Mouse (Mus musculus) heart, postnatal 14 days (tissue): ENCODE measurements at regions not wholly inside any gene's neighbourhood (a gene's known extent, or its start where the extent isn't known, plus 50 kb on each side); places are given as distances from the start of the nearest gene placed in this dataset.

Experiments
- DNase-seq, 2 experiments: peaks; one replicate each; pipeline ENCODE4 v3.0.0; 2021 to 2022
- intact Hi-C: fragments of 180-260 bp; cut with DNase I; formaldehyde crosslinking; loops from one replicate; pipeline ENCODE4 v1.15.1; 2025

DNA sequence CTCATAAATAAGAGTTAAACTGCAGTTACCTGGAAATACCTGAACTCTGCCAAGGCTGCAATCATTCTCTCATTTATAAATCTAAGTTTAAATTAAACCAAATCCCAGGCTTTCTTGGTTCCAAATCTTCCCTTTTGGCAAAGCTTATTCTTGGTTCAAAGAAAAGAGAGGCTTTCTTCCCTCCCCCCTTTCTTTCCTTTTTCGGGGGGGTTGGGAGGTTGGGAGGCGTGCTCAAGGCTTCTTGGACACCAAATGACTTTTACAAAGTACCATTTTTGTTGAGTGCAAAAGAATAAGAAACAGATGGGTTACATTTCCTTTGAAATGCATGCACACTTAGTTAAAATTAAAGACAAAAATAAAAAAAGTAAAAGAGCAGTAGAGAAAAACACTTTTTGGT, 105.4 kb upstream of the Mroh9 start:
- intact Hi-C loops, result no loop called here
- no peak for DNase-seq

DNA sequence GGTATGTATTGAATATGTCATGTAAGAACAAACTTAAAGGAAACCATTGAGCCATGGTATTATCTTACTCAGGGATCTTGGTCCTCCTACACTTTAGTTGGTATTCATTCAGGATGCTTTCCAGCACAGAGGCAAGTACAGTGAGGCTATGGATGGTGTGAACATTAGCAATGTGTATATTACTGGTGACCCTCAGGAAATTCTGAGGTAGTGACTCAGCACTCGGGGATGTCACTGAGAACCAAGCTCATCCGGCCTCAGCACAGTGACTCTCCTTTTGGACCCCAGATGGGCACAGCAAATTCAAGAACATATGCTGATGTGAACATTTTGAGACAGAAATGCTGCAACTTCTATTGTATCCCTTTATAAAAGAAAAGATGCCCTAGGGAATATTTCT, 96.4 kb upstream of the Mroh9 start:
- intact Hi-C loops, result no loop called here
- DNase-seq, result no peak

DNA sequence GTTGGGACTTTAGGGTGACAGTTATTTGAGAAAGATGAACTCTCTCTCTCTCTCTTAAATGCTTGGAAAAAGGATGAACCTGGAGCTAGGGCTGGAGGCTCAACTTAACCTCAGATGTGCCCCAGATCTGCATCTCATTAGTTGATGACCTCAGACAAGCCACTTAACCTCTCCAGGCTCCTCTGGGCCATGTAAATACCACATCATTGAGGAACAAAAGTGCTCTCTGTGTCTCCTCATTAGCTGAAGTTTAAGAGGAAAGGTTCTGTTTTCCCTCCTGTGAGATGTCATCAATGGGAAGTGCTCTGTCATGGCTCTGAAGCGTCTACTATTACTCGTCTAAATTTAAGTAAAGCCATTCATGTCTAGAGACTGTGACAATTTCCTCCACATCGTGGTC, 91.5 kb upstream of the Mroh9 start:
- intact Hi-C loops, result no loop called here

DNA sequence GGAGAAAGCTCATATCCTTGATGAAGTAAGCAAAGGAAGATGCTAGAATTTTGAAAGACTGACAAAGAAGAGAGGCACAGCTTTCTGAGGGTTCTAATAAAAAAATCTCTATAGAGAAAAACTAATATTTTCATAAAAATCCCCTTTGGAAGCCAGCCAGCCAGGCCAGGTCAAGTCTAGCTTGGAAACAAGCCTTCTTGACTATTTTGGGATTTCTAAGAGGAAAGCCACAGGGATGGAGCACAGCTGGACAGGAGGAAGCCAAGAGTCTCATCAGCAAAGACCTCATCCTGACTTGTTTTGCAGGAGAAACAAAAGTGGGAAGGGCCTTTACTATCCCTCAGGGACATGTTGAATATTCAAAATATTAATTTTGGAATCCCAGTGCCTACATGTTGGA, 81.6 kb upstream of the Mroh9 start:
- intact Hi-C loops, result loop anchor here (5.0 kb wide), 1 partner anchor 145 kb away; the partner anchor contains the start of gene Prrx1
- peak; percentile 42 to 68 for DNase-seq

More for the DNA sequence above, 91.5 kb upstream of the Mroh9 start:
- no peak for DNase-seq

DNA sequence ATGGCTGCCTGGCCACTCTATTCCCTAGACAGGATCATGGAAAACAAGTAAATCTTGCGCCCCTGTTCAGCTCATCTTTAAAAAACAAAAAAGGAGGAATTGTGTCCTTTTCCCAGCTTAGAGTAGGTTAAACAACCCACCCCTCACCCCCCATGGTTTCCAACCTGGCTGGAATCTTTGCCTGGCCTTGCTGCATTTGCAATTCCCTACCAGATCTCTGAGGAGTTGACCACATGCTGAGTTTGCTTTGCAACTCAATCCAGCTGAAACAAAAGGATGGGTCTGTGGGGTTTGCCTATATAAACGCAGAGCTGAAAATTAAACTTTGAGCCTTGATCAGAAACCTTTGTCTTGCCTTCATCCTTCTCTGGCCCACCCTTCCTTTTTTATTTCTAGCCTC, 78.2 kb upstream of the Mroh9 start:
- intact Hi-C loops, result no loop called here
- DNase-seq, result no peak

DNA sequence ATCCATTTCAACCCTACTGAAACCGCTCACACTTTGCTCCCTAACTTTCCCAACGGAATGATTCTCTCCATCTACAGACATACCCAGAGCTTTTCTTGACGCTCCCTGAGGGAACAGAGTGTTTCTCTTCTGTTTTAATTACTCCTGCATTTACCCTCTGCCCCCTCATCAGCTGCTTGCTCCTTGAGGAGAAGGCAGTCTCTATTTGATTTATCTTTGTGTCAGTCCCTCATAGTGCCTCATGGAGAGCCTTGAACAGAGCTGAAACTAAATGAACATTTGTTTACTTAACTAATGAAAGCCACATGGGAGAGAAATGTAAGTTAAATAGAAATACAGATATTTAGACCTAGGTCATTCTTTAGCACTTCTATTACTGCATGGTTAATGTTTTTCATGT, 74.4 kb upstream of the Mroh9 start:
- no peak for DNase-seq
- intact Hi-C loops, result no loop called here

DNA sequence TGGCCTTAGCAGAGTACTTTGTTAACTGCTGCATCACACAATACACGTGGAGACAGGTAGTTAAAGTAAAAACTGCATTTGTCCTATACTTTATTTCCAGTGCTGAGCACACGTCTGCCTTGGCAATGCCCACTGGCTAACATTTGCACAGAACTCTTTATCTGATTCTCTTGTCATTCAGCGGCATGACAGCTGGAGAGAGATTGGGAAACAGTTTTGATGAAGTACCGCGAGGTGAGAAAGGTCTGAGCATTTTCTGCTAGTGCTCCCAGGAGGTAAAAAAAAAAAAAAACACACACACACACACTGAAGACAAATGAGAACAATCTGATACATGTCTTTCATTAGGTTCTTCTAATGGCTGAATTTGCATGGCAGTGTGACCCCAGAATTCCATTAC, 73.0 kb upstream of the Mroh9 start:
- DNase-seq, result no peak
- intact Hi-C loops, result no loop called here

DNA sequence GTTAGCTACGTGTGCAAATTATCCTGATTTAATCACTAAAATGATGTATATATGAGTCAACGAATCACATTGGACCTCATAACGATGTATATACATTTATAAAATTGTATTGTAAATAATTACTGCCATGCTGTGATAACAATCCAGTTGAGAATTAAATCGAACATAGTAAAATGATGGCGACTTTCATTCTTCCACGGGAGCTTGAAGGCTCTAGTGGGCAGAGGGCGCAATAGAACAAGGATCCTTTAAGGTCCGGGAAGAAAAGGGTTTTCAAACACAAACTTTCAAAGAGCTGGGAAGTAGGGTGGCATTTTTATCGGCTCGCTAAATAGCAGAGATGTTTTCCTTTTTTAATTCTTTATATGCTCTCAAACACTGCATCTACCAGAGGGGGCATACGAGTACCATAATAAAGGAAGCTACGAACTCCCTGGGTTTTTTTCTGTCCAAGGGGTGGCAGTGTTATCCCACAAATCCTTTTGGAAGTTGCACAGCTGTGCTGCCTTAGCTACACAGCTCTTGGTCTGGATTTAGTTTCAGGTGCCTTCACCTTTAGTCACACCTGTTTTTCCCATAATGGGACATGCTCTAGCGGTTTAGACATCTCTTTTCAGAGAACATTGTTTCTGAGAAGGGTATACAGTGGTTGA, 64.9 kb upstream of the Mroh9 start:
- intact Hi-C loops, result loop anchor here (1.0 to 5.0 kb wide), 4 partner anchors 162 to 992 kb away; partner anchors contain the start of gene Prrx1
- peak; percentile 64 to 81 for DNase-seq

DNA sequence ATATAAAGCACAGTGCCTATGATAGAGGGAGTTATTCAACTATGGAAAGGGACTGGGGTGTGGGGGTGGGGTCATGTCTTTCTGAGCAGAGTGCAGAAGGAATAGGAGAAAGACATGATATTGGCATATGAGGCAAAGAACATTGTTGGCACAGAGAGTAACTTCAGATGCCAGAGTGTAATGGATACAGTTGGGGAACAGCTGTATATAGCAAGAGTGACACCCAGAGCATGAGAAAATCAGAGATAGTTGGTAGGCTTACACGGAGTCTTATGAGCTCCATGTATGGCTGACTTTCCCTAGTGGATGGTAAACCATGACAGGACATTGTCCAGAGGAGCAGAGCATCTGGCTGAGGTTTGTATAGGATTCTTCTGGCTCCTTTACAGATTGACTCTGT, 61.2 kb upstream of the Mroh9 start:
- no peak for DNase-seq
- intact Hi-C loops, result no loop called here

DNA sequence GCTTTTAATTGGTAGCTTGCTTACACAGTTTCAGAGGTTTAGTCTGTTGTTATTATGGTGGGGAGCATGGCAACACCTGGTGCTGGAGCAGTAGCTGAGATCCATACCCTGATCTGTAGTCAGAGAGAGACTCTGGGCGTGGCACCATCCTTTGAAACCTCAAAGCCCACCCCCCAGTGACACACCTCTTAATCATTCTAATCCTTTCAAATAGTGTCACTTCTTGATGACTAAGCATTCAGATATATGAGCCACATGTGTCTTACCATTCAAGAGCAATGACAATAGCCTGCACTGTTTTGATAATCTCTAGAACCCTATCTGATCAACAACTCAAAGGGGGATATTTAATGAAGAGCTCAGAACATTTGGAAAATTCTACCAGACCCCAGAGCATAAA, 57.6 kb upstream of the Mroh9 start:
- intact Hi-C loops, result no loop called here
- DNase-seq, result no peak

DNA sequence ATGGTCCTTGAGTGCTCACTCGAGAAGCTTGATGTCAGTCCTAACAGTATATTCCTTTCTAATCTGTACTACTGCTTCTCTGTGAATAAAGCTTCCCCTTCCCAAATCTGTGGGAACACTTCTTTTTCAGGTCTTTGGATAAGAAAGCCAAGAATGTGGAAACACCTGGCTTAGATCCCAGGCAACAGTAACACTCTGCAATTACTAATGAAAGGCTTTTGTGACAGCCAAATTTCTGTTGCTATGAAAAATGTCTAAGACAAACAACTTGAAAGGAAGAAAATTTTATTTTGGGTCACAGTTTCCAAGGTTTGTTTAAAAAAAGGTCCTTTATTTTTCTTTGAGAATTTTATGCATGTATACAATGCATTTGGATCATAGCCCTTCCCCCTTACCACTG, 56.0 kb upstream of the Mroh9 start:
- DNase-seq, result no peak
- intact Hi-C loops, result no loop called here

DNA sequence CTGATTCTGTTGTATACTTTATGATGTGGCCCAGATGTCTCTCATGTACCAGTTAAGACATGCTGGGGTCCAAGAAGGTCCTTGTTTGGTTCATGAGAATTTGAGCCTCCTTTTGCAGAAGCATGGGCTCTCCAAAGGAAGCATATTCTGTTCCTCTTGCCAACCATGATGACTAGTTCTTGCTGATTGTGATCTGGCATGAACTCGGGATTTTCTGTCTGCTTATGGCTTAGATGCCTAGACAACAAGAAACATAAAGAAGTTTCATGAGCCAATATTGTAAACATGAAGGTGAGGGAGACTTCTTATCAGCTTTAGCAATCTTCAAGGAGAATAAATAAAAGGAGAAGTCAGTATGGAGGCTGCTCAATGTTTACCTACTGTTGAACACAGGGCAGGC, 52.7 kb upstream of the Mroh9 start:
- DNase-seq, result no peak
- intact Hi-C loops, result no loop called here
